Mouse (Mus musculus): Measurements from ENCODE around the gene Pphln1. TPM values are rescaled to one million over a fixed set of nuclear protein-coding genes. Genes with fewer than 3 reads are reported as not detected.
A peak's percentile ranks its signal among the peaks of the same experiment; 100 is the strongest.

Gene Pphln1
- total and polyA plus RNA-seq, 3 experiments: 6.0 to 21.6 (median 20.9) TPM

DNA sequence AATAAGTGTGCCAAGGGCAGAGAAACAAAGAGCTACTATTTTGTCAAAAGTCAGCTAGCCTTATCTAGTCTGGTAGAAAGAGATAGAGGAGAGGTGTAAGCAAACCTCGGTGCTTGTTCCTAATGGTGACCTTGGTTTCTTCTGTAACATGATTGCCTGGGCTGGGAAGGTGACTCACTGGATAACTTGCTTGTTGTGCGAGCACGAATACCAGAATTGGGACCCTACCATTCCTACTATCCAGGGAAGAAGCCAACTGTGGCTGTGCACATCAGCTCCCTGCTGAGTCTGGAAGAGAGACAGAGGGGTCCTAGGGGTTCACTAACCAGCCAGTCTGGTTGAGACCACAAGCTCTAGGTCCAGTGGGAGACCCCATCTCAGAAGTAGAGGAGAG lies 123.6 kb downstream of the Pphln1 start:
- Histone ChIP-seq H3K79me2 (replicated peaks; ENCODE audit: control insufficient read depth, insufficient read depth, low read length) (peaks cover 3% of the 10 kb centered on the region; the same call in 1 of the 2 replicates), H3K27me3 (ENCODE audit: control insufficient read depth, insufficient read depth, low read length) (no peaks in the 10 kb centered on the region), H3K4me1 (ENCODE audit: control insufficient read depth, insufficient read depth, low read length) (peaks cover 11% of the 10 kb centered on the region), H3K9ac (ENCODE audit: low read depth, low read length) (no peak overlapping the region; the same call in 1 of the 2 replicates), H3K36me3 (ENCODE audit: control insufficient read depth, insufficient read depth, low read length) (peaks cover 10% of the 10 kb centered on the region), H3K27ac (peak overlapping the region; percentile 15), H3K4me3 (no peak overlapping the region)
- no peak for DNase-seq
- 38% methylated on average over 3 of the region's 3 CpGs for WGBS
- intact Hi-C loops (cut with DNase I): loop anchor here (2.0 kb wide), 1 partner anchor 15 kb away; no protein-coding TSS in a partner anchor
- no peak for TF ChIP-seq EP300 (IDR thresholded peaks at IDR 0.05; ENCODE audit: insufficient read depth, low read depth, low read length)
- no peak for TF ChIP-seq POLR2A (IDR thresholded peaks at IDR 0.05; ENCODE audit: insufficient read depth, low read depth, low read length)
- no peak for TF ChIP-seq CTCF (IDR thresholded peaks at IDR 0.05)

DNA sequence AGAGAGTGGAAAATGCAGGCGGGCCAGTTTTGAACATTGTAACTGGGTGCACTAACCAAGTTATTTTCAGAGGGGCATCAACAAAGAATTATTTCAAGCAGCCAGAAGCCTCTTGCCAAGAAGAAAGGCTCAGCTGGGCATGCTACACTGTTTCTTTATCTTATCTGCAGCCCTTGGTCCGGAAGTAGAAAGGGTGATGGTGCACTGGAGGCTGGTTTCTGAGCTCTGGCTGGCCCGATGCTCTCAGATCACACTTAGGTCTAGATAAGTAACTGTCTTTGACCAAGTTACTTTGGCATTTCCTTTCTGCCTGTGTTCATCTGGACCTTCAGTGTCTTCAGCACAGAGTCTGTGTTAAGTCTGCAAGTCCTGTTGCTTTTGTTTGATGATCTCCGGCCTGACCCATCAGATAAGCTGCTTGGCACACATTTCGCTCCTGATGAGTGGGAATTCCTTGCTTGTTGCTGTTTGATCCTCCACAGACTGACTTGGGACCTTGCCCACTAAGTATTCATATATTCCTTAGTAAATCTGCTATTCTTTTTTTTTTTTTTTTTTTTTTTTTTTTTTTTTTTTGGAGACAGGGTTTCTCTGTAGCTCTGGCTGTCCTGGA lies 127.3 kb downstream of the Pphln1 start:
- intact Hi-C loops (cut with DNase I): no loop called here
- DNase-seq: no peak

DNA sequence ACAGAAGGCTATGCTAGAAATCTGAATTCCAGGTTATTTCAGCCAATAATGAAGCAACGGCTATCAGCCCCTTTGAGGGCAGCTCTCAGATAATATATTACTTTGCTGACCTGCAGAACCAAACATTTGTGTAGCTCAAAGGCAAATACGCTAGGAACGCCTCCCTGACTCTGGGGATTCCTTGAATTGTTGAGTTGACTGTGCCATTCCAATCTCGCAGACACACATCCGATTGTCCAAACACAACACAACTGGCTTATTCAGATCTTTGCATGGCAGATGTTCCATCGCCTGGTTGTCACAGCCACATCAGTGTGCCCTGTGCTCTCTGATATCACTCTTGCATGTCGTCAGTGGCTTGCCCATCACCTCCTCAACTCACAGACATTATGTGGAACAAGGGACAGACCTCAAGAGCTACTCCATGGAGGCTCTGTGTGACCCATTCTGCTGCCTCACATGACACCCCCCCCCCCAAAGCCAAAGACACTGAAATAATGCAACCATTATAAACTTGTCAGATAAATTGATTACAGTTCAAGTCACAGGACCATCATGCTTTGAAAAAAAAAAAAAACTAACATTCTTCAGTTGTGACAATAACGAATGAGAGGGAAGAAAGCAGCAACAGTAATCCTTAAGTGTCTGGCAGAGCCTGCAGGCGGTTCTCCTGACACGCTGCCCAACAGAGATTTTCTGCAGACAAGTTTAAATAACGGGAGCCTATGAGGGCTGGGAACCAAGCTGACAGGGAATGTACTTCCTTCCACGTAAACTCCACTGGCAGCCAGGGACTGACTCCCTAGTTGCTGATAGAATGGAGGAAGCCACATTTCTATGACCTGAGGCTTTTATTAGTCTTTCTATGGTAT lies 131.9 kb downstream of the Pphln1 start:
- H3K9ac ChIP-seq (ENCODE audit: low read depth, low read length): no peak overlapping the region
- no peak for DNase-seq
- H3K27ac ChIP-seq: peak overlapping the region; percentile 57; the same call in 1 of the 2 replicates
- TF ChIP-seq POLR2A (IDR thresholded peaks at IDR 0.05; ENCODE audit: insufficient read depth, low read depth, low read length) (no peak), EP300 (IDR thresholded peaks at IDR 0.05; ENCODE audit: insufficient read depth, low read depth, low read length) (no peak), CTCF (IDR thresholded peaks at IDR 0.05) (no peak)
- no peaks in the 10 kb centered on the region for H3K27me3 ChIP-seq (ENCODE audit: control insufficient read depth, insufficient read depth, low read length)
- 39% methylated on average over 12 of the region's 12 CpGs for WGBS
- H3K4me3 ChIP-seq: no peak overlapping the region
- H3K79me2 ChIP-seq (replicated peaks; ENCODE audit: control insufficient read depth, insufficient read depth, low read length): peaks cover 2% of the 10 kb centered on the region; the same call in 1 of the 2 replicates
- peaks cover 11% of the 10 kb centered on the region for H3K4me1 ChIP-seq (ENCODE audit: control insufficient read depth, insufficient read depth, low read length)
- H3K36me3 ChIP-seq (ENCODE audit: control insufficient read depth, insufficient read depth, low read length): peaks cover 2% of the 10 kb centered on the region
- intact Hi-C loops (cut with DNase I): no loop called here

More for the DNA sequence above, 127.3 kb downstream of the Pphln1 start:
- 0 out of 2 replicates have a peak, but pooled peaks have one; percentile 5 for TF ChIP-seq EP300 (IDR thresholded peaks at IDR 0.05; ENCODE audit: insufficient read depth, low read depth, low read length)
- no peak for TF ChIP-seq CTCF (IDR thresholded peaks at IDR 0.05)
- Histone ChIP-seq H3K79me2 (replicated peaks; ENCODE audit: control insufficient read depth, insufficient read depth, low read length) (peaks cover 1% of the 10 kb centered on the region; the same call in 1 of the 2 replicates), H3K9ac (ENCODE audit: low read depth, low read length) (no peak overlapping the region), H3K27me3 (ENCODE audit: control insufficient read depth, insufficient read depth, low read length) (no peaks in the 10 kb centered on the region), H3K36me3 (ENCODE audit: control insufficient read depth, insufficient read depth, low read length) (peaks cover 10% of the 10 kb centered on the region), H3K27ac (no peak overlapping the region; the same call in 1 of the 2 replicates), H3K4me3 (no peak overlapping the region), H3K4me1 (ENCODE audit: control insufficient read depth, insufficient read depth, low read length) (peaks cover 13% of the 10 kb centered on the region)
- 30% methylated on average over 5 of the region's 5 CpGs for WGBS

DNA sequence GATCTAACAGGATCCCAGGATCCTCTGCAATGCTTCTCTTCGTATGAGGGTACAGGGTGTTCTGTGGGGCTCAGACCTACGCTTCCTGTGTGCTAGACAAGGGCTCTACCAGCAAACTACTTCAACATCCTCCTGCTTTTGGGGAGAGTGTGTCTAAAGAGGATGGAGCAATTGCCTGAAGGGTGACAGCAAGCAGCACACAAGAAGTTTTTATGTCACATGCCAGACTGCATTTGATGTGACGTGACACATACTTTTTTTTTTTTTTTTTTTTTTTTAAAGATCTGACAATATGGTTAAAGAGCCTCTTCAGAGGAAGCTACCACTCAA lies 132.5 kb downstream of the Pphln1 start:
- intact Hi-C loops (cut with DNase I): no loop called here
- Histone ChIP-seq H3K4me1 (ENCODE audit: control insufficient read depth, insufficient read depth, low read length) (peaks cover 9% of the 10 kb centered on the region), H3K79me2 (replicated peaks; ENCODE audit: control insufficient read depth, insufficient read depth, low read length) (peaks cover 2% of the 10 kb centered on the region; the same call in 1 of the 2 replicates), H3K36me3 (ENCODE audit: control insufficient read depth, insufficient read depth, low read length) (peaks cover 2% of the 10 kb centered on the region), H3K27me3 (ENCODE audit: control insufficient read depth, insufficient read depth, low read length) (no peaks in the 10 kb centered on the region), H3K9ac (ENCODE audit: low read depth, low read length) (no peak overlapping the region), H3K27ac (peak overlapping the region; percentile 57), H3K4me3 (no peak overlapping the region)
- no peak for TF ChIP-seq POLR2A (IDR thresholded peaks at IDR 0.05; ENCODE audit: insufficient read depth, low read depth, low read length)
- TF ChIP-seq EP300 (IDR thresholded peaks at IDR 0.05; ENCODE audit: insufficient read depth, low read depth, low read length): no peak
- TF ChIP-seq CTCF (IDR thresholded peaks at IDR 0.05): no peak
- WGBS: 38% methylated on average over 3 of the region's 3 CpGs
- DNase-seq: no peak

DNA sequence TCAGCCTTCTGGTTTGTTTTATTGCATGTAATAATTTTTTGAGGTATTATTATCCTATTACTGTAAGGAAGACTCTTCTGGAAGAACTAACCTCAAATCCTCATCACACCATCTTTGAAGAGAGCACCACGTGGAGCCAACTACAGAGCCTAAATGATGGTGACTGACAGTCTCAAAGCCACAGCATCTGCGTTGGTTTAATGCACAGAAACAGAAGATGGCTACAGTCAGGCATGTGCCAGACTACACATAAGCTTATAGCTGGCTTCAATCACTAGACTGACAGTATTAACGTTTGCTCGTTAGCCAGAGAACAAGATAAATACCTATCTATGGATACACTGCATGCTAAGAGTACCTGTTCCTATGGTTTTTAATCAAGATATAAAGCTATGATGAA lies 138.0 kb downstream of the Pphln1 start:
- H3K27ac ChIP-seq: no peak overlapping the region
- no peak overlapping the region for H3K9ac ChIP-seq (ENCODE audit: low read depth, low read length)
- no peak for DNase-seq
- H3K79me2 ChIP-seq (replicated peaks; ENCODE audit: control insufficient read depth, insufficient read depth, low read length): no peaks in the 10 kb centered on the region; the same call in 1 of the 2 replicates
- H3K27me3 ChIP-seq (ENCODE audit: control insufficient read depth, insufficient read depth, low read length): no peaks in the 10 kb centered on the region
- peaks cover 15% of the 10 kb centered on the region for H3K4me1 ChIP-seq (ENCODE audit: control insufficient read depth, insufficient read depth, low read length)
- no peak overlapping the region for H3K4me3 ChIP-seq
- TF ChIP-seq EP300 (IDR thresholded peaks at IDR 0.05; ENCODE audit: insufficient read depth, low read depth, low read length) (no peak), POLR2A (IDR thresholded peaks at IDR 0.05; ENCODE audit: insufficient read depth, low read depth, low read length) (no peak), CTCF (IDR thresholded peaks at IDR 0.05) (no peak)
- WGBS: 80% methylated on average over 4 of the region's 4 CpGs
- H3K36me3 ChIP-seq (ENCODE audit: control insufficient read depth, insufficient read depth, low read length): peaks cover 3% of the 10 kb centered on the region
- intact Hi-C loops (cut with DNase I): loop anchor here (2.0 kb wide), 1 partner anchor 15 kb away; no protein-coding TSS in a partner anchor

Measured in heart, adult 2 months (tissue).